Mouse (Mus musculus): ENCODE data around the gene Mecom.

Gene Mecom

DNA sequence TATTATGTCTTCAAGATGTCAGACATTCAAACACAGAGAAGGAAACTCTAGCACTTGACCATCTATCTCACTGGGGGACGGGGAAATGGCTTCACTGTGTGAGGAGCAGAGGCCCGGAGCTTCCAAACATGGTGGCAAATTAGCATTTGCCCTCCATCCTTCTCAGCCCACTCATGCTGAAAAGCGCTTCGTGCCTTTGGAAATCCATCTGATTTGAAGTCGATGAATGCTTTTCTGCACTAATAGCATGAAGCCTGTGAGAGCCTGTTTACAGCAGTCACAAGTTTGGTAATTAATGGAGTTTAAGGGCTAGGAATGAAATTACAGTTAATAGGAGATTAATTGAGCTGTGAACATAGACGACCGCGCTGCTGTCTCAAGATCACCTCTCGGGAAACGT is 270.2 kb downstream of the Mecom start:
- Histone ChIP-seq H3K27me3 (ENCODE audit: insufficient read depth, low read length) (no peaks in the 10 kb centered on the region), H3K4me3 (replicated peaks; ENCODE audit: low read length) (no peak overlapping the region), H3K36me3 (ENCODE audit: insufficient read depth, low read length) (no peaks in the 10 kb centered on the region), H3K4me1 (replicated peaks; ENCODE audit: low read depth, low read length) (peaks cover 8% of the 10 kb centered on the region), H3K9me3 (ENCODE audit: low read length) (no peaks in the 10 kb centered on the region)
- TF ChIP-seq POU5F1 (IDR thresholded peaks at IDR 0.05; ENCODE audit: borderline replicate concordance, low read length) (no peak), CTCF (conservative IDR thresholded peaks at IDR 0.05; ENCODE audit: low read length) (no peak), NANOG (IDR thresholded peaks at IDR 0.05; ENCODE audit: borderline replicate concordance, low read length) (no peak)

DNA sequence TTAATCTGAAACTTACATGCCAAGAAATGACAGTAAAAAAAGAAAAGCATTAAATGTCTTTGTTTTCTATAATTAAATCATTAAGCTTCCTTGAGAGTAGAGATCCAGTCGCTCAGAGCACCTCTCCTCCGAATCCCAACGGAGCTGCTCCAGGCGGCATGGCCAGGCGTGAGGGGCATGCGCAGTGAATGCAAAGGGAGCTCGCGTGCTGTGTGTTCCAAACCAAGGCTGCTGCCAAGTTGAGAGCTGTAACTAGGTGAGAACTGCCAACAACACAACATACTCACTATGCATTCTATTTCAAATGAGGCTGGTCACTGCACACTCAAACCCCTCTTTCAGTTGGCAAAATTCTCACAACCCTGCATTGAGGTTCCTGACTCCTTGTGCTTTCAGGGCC is 271.7 kb downstream of the Mecom start:
- Histone ChIP-seq H3K9me3 (ENCODE audit: low read length) (no peaks in the 10 kb centered on the region), H3K36me3 (ENCODE audit: insufficient read depth, low read length) (no peaks in the 10 kb centered on the region), H3K4me1 (replicated peaks; ENCODE audit: low read depth, low read length) (peaks cover under 1% of the 10 kb centered on the region), H3K4me3 (replicated peaks; ENCODE audit: low read length) (no peak overlapping the region), H3K27me3 (ENCODE audit: insufficient read depth, low read length) (no peaks in the 10 kb centered on the region)
- TF ChIP-seq CTCF (conservative IDR thresholded peaks at IDR 0.05; ENCODE audit: low read length) (no peak), POU5F1 (IDR thresholded peaks at IDR 0.05; ENCODE audit: borderline replicate concordance, low read length) (no peak), NANOG (IDR thresholded peaks at IDR 0.05; ENCODE audit: borderline replicate concordance, low read length) (no peak)

DNA sequence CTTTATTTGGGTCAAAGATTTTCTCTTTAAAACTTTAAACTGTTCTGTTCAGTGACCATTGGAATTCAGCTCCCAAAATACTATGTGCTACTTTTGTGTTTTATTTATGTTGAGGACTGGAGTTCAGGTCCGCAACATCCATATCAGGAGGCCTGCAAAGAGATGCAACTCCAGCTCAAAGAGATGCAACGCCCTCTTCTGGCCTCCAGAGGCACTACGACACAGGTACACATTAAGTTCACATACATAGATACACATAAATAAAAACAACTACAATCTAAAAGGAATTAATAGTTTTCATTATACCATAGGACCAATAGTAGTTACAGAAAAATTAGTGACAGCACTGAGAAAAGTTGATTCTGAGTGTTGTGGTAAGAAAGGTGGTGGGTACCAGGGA is 278.6 kb downstream of the Mecom start:
- peaks cover 4% of the 10 kb centered on the region for H3K4me1 ChIP-seq (replicated peaks; ENCODE audit: low read depth, low read length)
- no peak overlapping the region for H3K4me3 ChIP-seq (replicated peaks; ENCODE audit: low read length)
- H3K36me3 ChIP-seq (ENCODE audit: insufficient read depth, low read length), result no peaks in the 10 kb centered on the region
- TF ChIP-seq POU5F1 (IDR thresholded peaks at IDR 0.05; ENCODE audit: borderline replicate concordance, low read length), result no peak
- TF ChIP-seq CTCF (conservative IDR thresholded peaks at IDR 0.05; ENCODE audit: low read length), result peak; percentile 63
- H3K27me3 ChIP-seq (ENCODE audit: insufficient read depth, low read length), result no peaks in the 10 kb centered on the region
- no peaks in the 10 kb centered on the region for H3K9me3 ChIP-seq (ENCODE audit: low read length)

DNA sequence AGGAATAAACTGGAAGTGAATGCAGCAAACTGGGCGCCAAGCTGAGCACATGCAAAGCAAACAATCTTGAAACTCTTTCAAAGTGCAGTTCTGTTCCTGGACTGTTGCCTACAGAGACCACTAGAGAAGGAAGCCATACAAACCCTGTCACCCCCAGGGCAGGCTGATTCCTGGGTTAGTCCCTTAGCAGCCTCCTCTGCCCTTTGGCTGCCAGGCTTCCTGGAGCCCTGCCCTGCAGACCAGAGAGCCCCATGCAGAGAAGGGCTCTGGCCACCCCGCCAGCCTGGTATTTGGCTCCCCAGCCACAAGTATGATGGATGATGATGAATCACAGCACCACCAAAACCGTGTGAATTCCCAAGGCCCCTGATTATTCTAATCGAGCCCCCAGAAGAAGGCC is 286.9 kb downstream of the Mecom start:
- no peaks in the 10 kb centered on the region for H3K4me1 ChIP-seq (replicated peaks; ENCODE audit: low read depth, low read length)
- H3K9me3 ChIP-seq (ENCODE audit: low read length), result no peaks in the 10 kb centered on the region
- no peaks in the 10 kb centered on the region for H3K27me3 ChIP-seq (ENCODE audit: insufficient read depth, low read length)
- H3K36me3 ChIP-seq (ENCODE audit: insufficient read depth, low read length), result no peaks in the 10 kb centered on the region
- TF ChIP-seq POU5F1 (IDR thresholded peaks at IDR 0.05; ENCODE audit: borderline replicate concordance, low read length), result no peak
- TF ChIP-seq NANOG (IDR thresholded peaks at IDR 0.05; ENCODE audit: borderline replicate concordance, low read length), result no peak
- TF ChIP-seq CTCF (conservative IDR thresholded peaks at IDR 0.05; ENCODE audit: low read length), result no peak
- H3K4me3 ChIP-seq (replicated peaks; ENCODE audit: low read length), result no peak overlapping the region

DNA sequence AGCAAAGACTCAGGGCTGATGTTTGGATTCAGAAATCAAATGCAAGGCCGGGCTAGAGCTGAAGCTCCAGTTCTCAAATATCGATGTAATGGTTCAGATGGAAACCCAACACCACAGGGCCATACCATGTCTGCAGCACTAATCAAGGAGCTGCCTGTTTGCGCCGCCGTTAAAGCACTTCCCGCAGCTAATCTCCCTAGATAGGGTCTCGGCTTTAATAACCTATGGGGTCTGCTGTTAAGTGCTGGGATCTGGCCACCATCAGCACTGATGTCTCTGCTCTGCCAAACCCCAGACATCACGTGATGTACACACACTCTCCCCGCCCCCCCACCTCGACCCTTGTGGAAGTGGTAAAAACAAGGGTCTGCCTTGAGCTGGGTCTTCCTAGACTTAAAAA is 289.4 kb downstream of the Mecom start:
- TF ChIP-seq NANOG (IDR thresholded peaks at IDR 0.05; ENCODE audit: borderline replicate concordance, low read length), result no peak
- no peak for TF ChIP-seq POU5F1 (IDR thresholded peaks at IDR 0.05; ENCODE audit: borderline replicate concordance, low read length)
- no peak for TF ChIP-seq CTCF (conservative IDR thresholded peaks at IDR 0.05; ENCODE audit: low read length)
- Histone ChIP-seq H3K4me1 (replicated peaks; ENCODE audit: low read depth, low read length) (no peaks in the 10 kb centered on the region), H3K36me3 (ENCODE audit: insufficient read depth, low read length) (no peaks in the 10 kb centered on the region), H3K27me3 (ENCODE audit: insufficient read depth, low read length) (no peaks in the 10 kb centered on the region), H3K4me3 (replicated peaks; ENCODE audit: low read length) (no peak overlapping the region), H3K9me3 (ENCODE audit: low read length) (no peaks in the 10 kb centered on the region)

DNA sequence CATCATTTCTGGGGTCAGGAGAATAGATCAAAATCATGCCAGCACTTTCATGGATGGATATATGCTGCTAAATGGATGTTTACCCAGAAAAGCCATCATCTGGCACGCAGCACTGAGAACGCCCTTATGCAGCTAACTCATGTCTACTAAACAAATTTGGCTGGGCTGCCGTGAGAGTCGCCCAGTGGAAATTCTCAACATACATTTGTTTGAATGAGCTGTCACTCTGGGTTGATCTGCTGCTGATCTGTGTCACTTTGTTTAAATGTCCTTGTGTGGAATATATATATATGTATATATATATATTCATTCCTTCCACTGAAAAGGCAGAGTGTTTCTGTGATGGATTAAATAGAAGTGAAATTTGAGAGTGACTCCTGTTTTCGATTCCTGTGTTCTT is 290.0 kb downstream of the Mecom start:
- TF ChIP-seq NANOG (IDR thresholded peaks at IDR 0.05; ENCODE audit: borderline replicate concordance, low read length) (no peak), POU5F1 (IDR thresholded peaks at IDR 0.05; ENCODE audit: borderline replicate concordance, low read length) (no peak), CTCF (conservative IDR thresholded peaks at IDR 0.05; ENCODE audit: low read length) (no peak)
- Histone ChIP-seq H3K4me1 (replicated peaks; ENCODE audit: low read depth, low read length) (no peaks in the 10 kb centered on the region), H3K9me3 (ENCODE audit: low read length) (no peaks in the 10 kb centered on the region), H3K36me3 (ENCODE audit: insufficient read depth, low read length) (no peaks in the 10 kb centered on the region), H3K27me3 (ENCODE audit: insufficient read depth, low read length) (no peaks in the 10 kb centered on the region), H3K4me3 (replicated peaks; ENCODE audit: low read length) (no peak overlapping the region)

DNA sequence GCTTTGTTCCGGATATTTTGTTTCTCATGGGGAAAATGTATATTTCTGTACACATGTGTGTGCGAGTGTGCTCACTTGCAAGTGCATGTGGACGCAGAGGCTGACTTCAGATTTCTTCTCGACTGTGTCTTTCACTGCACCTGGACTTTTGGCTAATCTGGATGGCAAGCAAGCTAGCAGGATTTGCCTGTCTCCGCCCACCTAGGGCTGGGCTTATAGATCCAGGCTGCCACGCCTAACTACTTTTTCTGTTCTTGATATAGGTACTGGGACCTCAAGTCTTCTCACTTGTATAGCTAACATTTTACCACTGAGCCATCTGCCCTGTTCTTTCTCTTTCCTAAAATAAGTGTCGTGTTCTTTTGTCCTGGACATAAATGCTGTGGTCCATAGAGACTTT is 290.9 kb downstream of the Mecom start:
- Histone ChIP-seq H3K27me3 (ENCODE audit: insufficient read depth, low read length) (no peaks in the 10 kb centered on the region), H3K4me1 (replicated peaks; ENCODE audit: low read depth, low read length) (no peaks in the 10 kb centered on the region), H3K9me3 (ENCODE audit: low read length) (no peaks in the 10 kb centered on the region), H3K36me3 (ENCODE audit: insufficient read depth, low read length) (no peaks in the 10 kb centered on the region), H3K4me3 (replicated peaks; ENCODE audit: low read length) (no peak overlapping the region)
- TF ChIP-seq CTCF (conservative IDR thresholded peaks at IDR 0.05; ENCODE audit: low read length) (no peak), NANOG (IDR thresholded peaks at IDR 0.05; ENCODE audit: borderline replicate concordance, low read length) (no peak), POU5F1 (IDR thresholded peaks at IDR 0.05; ENCODE audit: borderline replicate concordance, low read length) (no peak)

DNA sequence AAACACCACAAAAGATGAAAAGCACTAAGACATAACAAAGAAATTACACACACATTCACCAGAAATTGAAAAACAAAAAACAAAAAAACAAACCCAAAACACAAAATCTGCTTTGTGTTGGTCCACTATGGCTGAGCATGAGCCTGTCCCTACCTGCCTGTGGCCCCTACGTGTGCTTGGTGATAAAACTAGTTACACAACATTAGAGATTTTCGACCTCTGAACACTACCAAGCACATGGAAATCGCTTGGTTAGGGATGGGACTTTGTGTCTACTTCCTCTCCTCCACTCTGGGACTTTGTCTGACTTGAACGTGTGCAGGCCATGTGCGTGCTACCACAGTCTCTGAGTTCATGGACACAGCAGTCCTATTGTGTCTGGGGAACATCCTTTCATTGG is 292.0 kb downstream of the Mecom start:
- H3K9me3 ChIP-seq (ENCODE audit: low read length), result no peaks in the 10 kb centered on the region
- no peaks in the 10 kb centered on the region for H3K27me3 ChIP-seq (ENCODE audit: insufficient read depth, low read length)
- no peaks in the 10 kb centered on the region for H3K36me3 ChIP-seq (ENCODE audit: insufficient read depth, low read length)
- no peak for TF ChIP-seq POU5F1 (IDR thresholded peaks at IDR 0.05; ENCODE audit: borderline replicate concordance, low read length)
- TF ChIP-seq CTCF (conservative IDR thresholded peaks at IDR 0.05; ENCODE audit: low read length), result no peak
- no peak for TF ChIP-seq NANOG (IDR thresholded peaks at IDR 0.05; ENCODE audit: borderline replicate concordance, low read length)
- no peaks in the 10 kb centered on the region for H3K4me1 ChIP-seq (replicated peaks; ENCODE audit: low read depth, low read length)
- no peak overlapping the region for H3K4me3 ChIP-seq (replicated peaks; ENCODE audit: low read length)

DNA sequence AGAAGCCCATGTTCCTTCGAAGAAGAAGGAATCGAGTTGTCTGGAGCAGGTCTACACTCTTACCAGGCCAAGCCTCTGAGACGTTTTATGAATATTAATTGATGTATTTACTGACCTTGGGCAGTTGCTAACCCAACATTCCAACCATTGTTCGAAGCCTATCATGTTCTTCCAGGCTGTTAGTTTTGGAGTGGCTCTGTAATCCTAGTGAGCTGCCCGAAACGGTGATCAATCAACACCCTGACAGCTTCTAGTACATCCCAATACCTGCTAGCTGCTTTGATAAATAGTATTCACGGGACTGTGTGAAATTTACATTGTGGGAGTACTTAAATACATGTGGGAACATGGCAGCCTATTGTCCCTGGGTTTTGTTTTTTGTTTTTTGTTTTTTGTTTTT is 293.4 kb downstream of the Mecom start:
- H3K4me3 ChIP-seq (replicated peaks; ENCODE audit: low read length), result no peak overlapping the region
- no peak for TF ChIP-seq CTCF (conservative IDR thresholded peaks at IDR 0.05; ENCODE audit: low read length)
- no peak for TF ChIP-seq NANOG (IDR thresholded peaks at IDR 0.05; ENCODE audit: borderline replicate concordance, low read length)
- no peak for TF ChIP-seq POU5F1 (IDR thresholded peaks at IDR 0.05; ENCODE audit: borderline replicate concordance, low read length)
- H3K27me3 ChIP-seq (ENCODE audit: insufficient read depth, low read length), result no peaks in the 10 kb centered on the region

More for the DNA sequence above, 293.4 kb downstream of the Mecom start:
- no peaks in the 10 kb centered on the region for H3K36me3 ChIP-seq (ENCODE audit: insufficient read depth, low read length)
- no peaks in the 10 kb centered on the region for H3K9me3 ChIP-seq (ENCODE audit: low read length)
- no peaks in the 10 kb centered on the region for H3K4me1 ChIP-seq (replicated peaks; ENCODE audit: low read depth, low read length)

All from E14TG2a.4 (cell line).